Mouse (Mus musculus): ENCODE measurements around the gene Scaf4. TPM values are rescaled to one million over a fixed set of nuclear protein-coding genes. Genes with fewer than 3 reads are reported as not detected.
"Not testable (repeated sequence)": the region's sequence is repeated elsewhere in the genome, so short reads cannot be mapped to it uniquely, and the experiment has no call there.

Gene Scaf4
- polyA plus RNA-seq, 1 experiment from 2014 or later = 30.4 TPM

- H3K27ac ChIP-seq; H3K27me3 ChIP-seq (ENCODE audit: insufficient read depth, poor library complexity, severe bottlenecking); H3K4me1 ChIP-seq; DNase-seq (ENCODE audit: low spot score); H3K4me3 ChIP-seq; H3K9me3 ChIP-seq: not testable (repeated sequence)
- 92% methylated on average over 3 of the region's 3 CpGs for whole genome bisulfite sequencing
- peaks cover 87% of the 10 kb centered on the region for H3K36me3 ChIP-seq
Observed at GRCm38 (mm10) chr16:90251256-90251655, 33.0 kb downstream of the Scaf4 start.

- H3K36me3 ChIP-seq = peaks cover 90% of the 10 kb centered on the region
- H3K4me1 ChIP-seq = no peaks in the 10 kb centered on the region
Observed at GRCm38 (mm10) chr16:90250099-90250498, 34.2 kb downstream of the Scaf4 start.

GRCm38 (mm10) chr16:90242426-90243304, 41.6 kb downstream of the Scaf4 start:
- no peak overlapping the region for H3K4me3 ChIP-seq
- 77% methylated on average over 17 of the region's 17 CpGs for WGBS
- no peaks in the 10 kb centered on the region for H3K4me1 ChIP-seq
- H3K27ac ChIP-seq = no peak overlapping the region
- H3K27me3 ChIP-seq (ENCODE audit: insufficient read depth, poor library complexity, severe bottlenecking) = no peaks in the 10 kb centered on the region
- no peaks in the 10 kb centered on the region for H3K9me3 ChIP-seq
- no peak for DNase-seq (ENCODE audit: low spot score)
- H3K36me3 ChIP-seq = peaks cover 91% of the 10 kb centered on the region

More at GRCm38 (mm10) chr16:90250099-90250498, 34.2 kb downstream of the Scaf4 start:
- Histone ChIP-seq H3K9me3 (no peaks in the 10 kb centered on the region), H3K27ac (no peak overlapping the region), H3K27me3 (ENCODE audit: insufficient read depth, poor library complexity, severe bottlenecking) (no peaks in the 10 kb centered on the region), H3K4me3 (no peak overlapping the region)
- 93% methylated on average over 7 of the region's 7 CpGs for WGBS
- DNase-seq (ENCODE audit: low spot score) = no peak

- no peak overlapping the region for H3K27ac ChIP-seq
- no peaks in the 10 kb centered on the region for H3K9me3 ChIP-seq
- H3K4me1 ChIP-seq = no peaks in the 10 kb centered on the region
- H3K27me3 ChIP-seq (ENCODE audit: insufficient read depth, poor library complexity, severe bottlenecking) = no peaks in the 10 kb centered on the region
- DNase-seq (ENCODE audit: low spot score) = no peak
- peaks cover 85% of the 10 kb centered on the region for H3K36me3 ChIP-seq
- H3K4me3 ChIP-seq = no peak overlapping the region
- WGBS = 93% methylated on average over 4 of the region's 4 CpGs
Observed at GRCm38 (mm10) chr16:90241875-90242274, 42.4 kb downstream of the Scaf4 start.

GRCm38 (mm10) chr16:90239128-90239746, 45.1 kb downstream of the Scaf4 start:
- Histone ChIP-seq H3K27me3 (ENCODE audit: insufficient read depth, poor library complexity, severe bottlenecking) (no peaks in the 10 kb centered on the region), H3K9me3 (no peaks in the 10 kb centered on the region), H3K4me1 (peaks cover 16% of the 10 kb centered on the region), H3K27ac (no peak overlapping the region), H3K36me3 (peaks cover 64% of the 10 kb centered on the region), H3K4me3 (no peak overlapping the region)
- 87% methylated on average over 6 of the region's 6 CpGs for WGBS
- no peak for DNase-seq (ENCODE audit: low spot score)

GRCm38 (mm10) chr16:90235188-90235587, 49.1 kb downstream of the Scaf4 start:
- H3K36me3 ChIP-seq = peaks cover 36% of the 10 kb centered on the region
- H3K4me1 ChIP-seq = peaks cover 16% of the 10 kb centered on the region
- WGBS = 71% methylated on average over 3 of the region's 3 CpGs
- no peak overlapping the region for H3K4me3 ChIP-seq
- H3K27ac ChIP-seq = no peak overlapping the region
- H3K27me3 ChIP-seq (ENCODE audit: insufficient read depth, poor library complexity, severe bottlenecking) = no peaks in the 10 kb centered on the region
- no peak for DNase-seq (ENCODE audit: low spot score)
- no peaks in the 10 kb centered on the region for H3K9me3 ChIP-seq

- peaks cover 16% of the 10 kb centered on the region for H3K4me1 ChIP-seq
- WGBS = 46% methylated on average over 6 of the region's 6 CpGs
- H3K36me3 ChIP-seq = peaks cover 36% of the 10 kb centered on the region
- no peak overlapping the region for H3K27ac ChIP-seq
- no peaks in the 10 kb centered on the region for H3K9me3 ChIP-seq
- no peaks in the 10 kb centered on the region for H3K27me3 ChIP-seq (ENCODE audit: insufficient read depth, poor library complexity, severe bottlenecking)
- DNase-seq (ENCODE audit: low spot score) = no peak
- H3K4me3 ChIP-seq = no peak overlapping the region
Observed at GRCm38 (mm10) chr16:90234617-90235016, 49.7 kb downstream of the Scaf4 start.

GRCm38 (mm10) chr16:90233702-90234101, 50.6 kb downstream of the Scaf4 start:
- H3K9me3 ChIP-seq = no peaks in the 10 kb centered on the region
- 91% methylated on average over 10 of the region's 10 CpGs for WGBS
- peaks cover 16% of the 10 kb centered on the region for H3K4me1 ChIP-seq
- no peak overlapping the region for H3K27ac ChIP-seq
- H3K27me3 ChIP-seq (ENCODE audit: insufficient read depth, poor library complexity, severe bottlenecking) = no peaks in the 10 kb centered on the region
- DNase-seq (ENCODE audit: low spot score) = no peak
- H3K36me3 ChIP-seq = peaks cover 35% of the 10 kb centered on the region
- no peak overlapping the region for H3K4me3 ChIP-seq

GRCm38 (mm10) chr16:90231302-90231701, 53.0 kb downstream of the Scaf4 start:
- Histone ChIP-seq H3K27ac (no peak overlapping the region), H3K9me3 (no peaks in the 10 kb centered on the region), H3K4me3 (no peak overlapping the region), H3K4me1 (peaks cover 16% of the 10 kb centered on the region), H3K27me3 (ENCODE audit: insufficient read depth, poor library complexity, severe bottlenecking) (no peaks in the 10 kb centered on the region), H3K36me3 (peaks cover 49% of the 10 kb centered on the region)
- no peak for DNase-seq (ENCODE audit: low spot score)
- WGBS = 91% methylated on average over 7 of the region's 7 CpGs

- peaks cover 6% of the 10 kb centered on the region for H3K4me1 ChIP-seq
- no peaks in the 10 kb centered on the region for H3K9me3 ChIP-seq
- no peaks in the 10 kb centered on the region for H3K27me3 ChIP-seq (ENCODE audit: insufficient read depth, poor library complexity, severe bottlenecking)
- no peak overlapping the region for H3K4me3 ChIP-seq
- 88% methylated on average over 6 of the region's 6 CpGs for WGBS
- H3K36me3 ChIP-seq = peaks cover 58% of the 10 kb centered on the region
- DNase-seq (ENCODE audit: low spot score) = no peak
- no peak overlapping the region for H3K27ac ChIP-seq
Observed at GRCm38 (mm10) chr16:90229897-90230296, 54.4 kb downstream of the Scaf4 start.

GRCm38 (mm10) chr16:90221441-90222070, 62.7 kb downstream of the Scaf4 start:
- WGBS = 7% methylated on average over 20 of the region's 20 CpGs

GRCm38 (mm10) chr16:90220892-90221431, 63.3 kb downstream of the Scaf4 start:
- Histone ChIP-seq H3K4me3 (peak overlapping the region; percentile 91), H3K27ac (peak overlapping the region; percentile 97), H3K27me3 (ENCODE audit: insufficient read depth, poor library complexity, severe bottlenecking) (no peaks in the 10 kb centered on the region), H3K9me3 (no peaks in the 10 kb centered on the region), H3K36me3 (peaks cover 28% of the 10 kb centered on the region), H3K4me1 (peaks cover 24% of the 10 kb centered on the region)
- WGBS = under 1% methylated on average over 48 of the region's 52 CpGs
- no peak for DNase-seq (ENCODE audit: low spot score)

More at GRCm38 (mm10) chr16:90221441-90222070, 62.7 kb downstream of the Scaf4 start:
- Histone ChIP-seq H3K4me3 (peak overlapping the region; percentile 91), H3K36me3 (peaks cover 34% of the 10 kb centered on the region), H3K9me3 (no peaks in the 10 kb centered on the region), H3K4me1 (peaks cover 24% of the 10 kb centered on the region), H3K27me3 (ENCODE audit: insufficient read depth, poor library complexity, severe bottlenecking) (no peaks in the 10 kb centered on the region), H3K27ac (peak overlapping the region; percentile 97)
- no peak for DNase-seq (ENCODE audit: low spot score)
